Mouse (Mus musculus) MEL (cell line): Measurements from ENCODE around the gene Ahcyl2. TPM values are rescaled to one million over a fixed set of nuclear protein-coding genes. Genes with fewer than 3 reads are reported as not detected.

Source experiments
- DNase-seq: peaks from one replicate; pipeline ENCODE4 v3.0.0; 2011; ENCODE audit warnings: low read depth, low spot score
- H3K27ac ChIP-seq: 2 replicates; pipeline ENCODE4 v1.5.1; 2012; ENCODE audit warnings: low read depth, mild to moderate bottlenecking, control low read depth, low read length, moderate library complexity; ENCODE audit not compliant: control insufficient read depth
- H3K27me3 ChIP-seq, 2 experiments: fragments of 150-350 bp in 1 of 2; sonication (generic) in 1 of 2; 2 replicates each; pipeline ENCODE4 v1.6.1; 2012; ENCODE audit warnings: low read length in 2 of 2, mild to moderate bottlenecking in 2 of 2, improper control_type of control experiment in 1 of 2, moderate library complexity in 1 of 2; ENCODE audit not compliant: insufficient read depth in 2 of 2, control insufficient read depth in 1 of 2
- H3K36me3 ChIP-seq, 2 experiments: 2 replicates each; pipeline ENCODE4 v1.6.1; 2012 to 2014; ENCODE audit warnings: low read length in 2 of 2, improper control_type of control experiment in 1 of 2, inconsistent platforms in 1 of 2, mild to moderate bottlenecking in 1 of 2; ENCODE audit not compliant: insufficient read depth in 2 of 2, control insufficient read depth in 1 of 2
- H3K4me1 ChIP-seq, 2 experiments: fragments of 150-350 bp in 1 of 2; sonication (generic) in 1 of 2; 2 replicates each; pipeline ENCODE4 v1.6.1; 2012; ENCODE audit warnings: low read length in 2 of 2, improper control_type of control experiment in 1 of 2, mild to moderate bottlenecking in 1 of 2; ENCODE audit not compliant: insufficient read depth in 2 of 2, control insufficient read depth in 1 of 2
- H3K4me3 ChIP-seq, 2 experiments: fragments of 150-350 bp in 1 of 2; sonication (generic) in 1 of 2; 2 replicates each; pipeline ENCODE4 v1.5.1; 2012; ENCODE audit warnings: low read depth in 2 of 2, low read length in 2 of 2, mild to moderate bottlenecking in 2 of 2, moderate library complexity in 2 of 2, control low read depth in 1 of 2, improper control_type of control experiment in 1 of 2; ENCODE audit not compliant: control insufficient read depth in 1 of 2, insufficient read depth in 1 of 2
- H3K79me2 ChIP-seq: 2 replicates; pipeline ENCODE4 v1.6.1; 2012; ENCODE audit warnings: mild to moderate bottlenecking, low read length, moderate library complexity; ENCODE audit not compliant: control insufficient read depth, poor library complexity, insufficient read depth
- H3K9ac ChIP-seq: 2 replicates; pipeline ENCODE4 v1.6.1; 2012; ENCODE audit warnings: low read depth, mild to moderate bottlenecking, control low read depth, low read length, moderate library complexity; ENCODE audit not compliant: control insufficient read depth, poor library complexity, severe bottlenecking
- H3K9me3 ChIP-seq: fragments of 150-350 bp; sonication (generic); replicated peaks from 2 replicates; pipeline ENCODE4 v1.6.1; 2012; ENCODE audit warnings: mild to moderate bottlenecking, low read length, improper control_type of control experiment, moderate library complexity; ENCODE audit not compliant: insufficient read depth
- CHD1 ChIP-seq: IDR thresholded peaks from 2 replicates; pipeline ENCODE4 v1.6.1; 2012; ENCODE audit warnings: low read depth, mild to moderate bottlenecking, inconsistent platforms, low read length, improper control_type of control experiment
- CTCF ChIP-seq, 3 experiments: IDR thresholded peaks in 2 of 3; conservative IDR thresholded peaks in 1 of 3; 2 replicates each; pipeline ENCODE4 v1.5.1; 2011 to 2012; ENCODE audit warnings: low read length in 3 of 3, low read depth in 2 of 3, mild to moderate bottlenecking in 2 of 3, improper control_type of control experiment in 1 of 3, inconsistent platforms in 1 of 3, mixed read lengths in 1 of 3, moderate library complexity in 1 of 3; ENCODE audit not compliant: control insufficient read depth in 1 of 3, insufficient read depth in 1 of 3, poor library complexity in 1 of 3, severe bottlenecking in 1 of 3
- EP300 ChIP-seq, 2 experiments: IDR thresholded peaks; 2 replicates each; pipeline ENCODE4 v1.6.1; 2011; ENCODE audit warnings: improper control_type of control experiment in 2 of 2, low read length in 2 of 2, low read depth in 1 of 2, mild to moderate bottlenecking in 1 of 2
- ETS1 ChIP-seq: IDR thresholded peaks from 2 replicates; pipeline ENCODE4 v1.6.1; 2012; ENCODE audit warnings: low read depth, mild to moderate bottlenecking, inconsistent platforms, low read length, improper control_type of control experiment, moderate library complexity
- HCFC1 ChIP-seq: IDR thresholded peaks from 2 replicates; pipeline ENCODE4 v1.6.1; 2012; ENCODE audit warnings: low read depth, mild to moderate bottlenecking, inconsistent platforms, low read length, improper control_type of control experiment, moderate library complexity
- JUND ChIP-seq: IDR thresholded peaks from 2 replicates; pipeline ENCODE4 v1.6.1; 2011; ENCODE audit warnings: low read depth, mild to moderate bottlenecking, improper control_type of control experiment, low read length
- KAT2A ChIP-seq: conservative IDR thresholded peaks from 2 replicates; pipeline ENCODE4 v1.6.1; 2012; ENCODE audit warnings: low read depth, low read length, improper control_type of control experiment, inconsistent platforms
- MAFK ChIP-seq: IDR thresholded peaks from 2 replicates; pipeline ENCODE4 v1.6.1; 2011; ENCODE audit warnings: low read depth, mild to moderate bottlenecking, low read length, improper control_type of control experiment, borderline replicate concordance
- MAX ChIP-seq: IDR thresholded peaks from 2 replicates; pipeline ENCODE4 v1.6.1; 2011; ENCODE audit warnings: low read length, improper control_type of control experiment
- MAZ ChIP-seq: IDR thresholded peaks from 2 replicates; pipeline ENCODE4 v1.6.1; 2012; ENCODE audit warnings: low read depth, mild to moderate bottlenecking, inconsistent platforms, low read length, improper control_type of control experiment
- MXI1 ChIP-seq: IDR thresholded peaks from 2 replicates; pipeline ENCODE4 v1.6.1; 2011; ENCODE audit warnings: mild to moderate bottlenecking, low read depth, low read length, improper control_type of control experiment
- NELFE ChIP-seq: IDR thresholded peaks from 2 replicates; pipeline ENCODE4 v1.6.1; 2011; ENCODE audit warnings: low read depth, low read length, improper control_type of control experiment
- POLR2A ChIP-seq, 2 experiments: IDR thresholded peaks; 2 replicates each; pipeline ENCODE4 v1.6.1; 2011 to 2012; ENCODE audit warnings: low read length in 2 of 2, mild to moderate bottlenecking in 2 of 2, control low read depth in 1 of 2, improper control_type of control experiment in 1 of 2, low read depth in 1 of 2, moderate library complexity in 1 of 2; ENCODE audit not compliant: control insufficient read depth in 1 of 2, insufficient read depth in 1 of 2, poor library complexity in 1 of 2
- POLR2AphosphoS2 ChIP-seq: IDR thresholded peaks from 2 replicates; pipeline ENCODE4 v1.6.1; 2011; ENCODE audit warnings: low read length, improper control_type of control experiment
- SIN3A ChIP-seq: IDR thresholded peaks from 2 replicates; pipeline ENCODE4 v1.6.1; 2012; ENCODE audit warnings: low read length, improper control_type of control experiment, inconsistent platforms
- TBP ChIP-seq: IDR thresholded peaks from 2 replicates; pipeline ENCODE4 v1.8.0; 2011; ENCODE audit warnings: low read depth, low read length, improper control_type of control experiment
- TCF12 ChIP-seq: IDR thresholded peaks from 2 replicates; pipeline ENCODE4 v1.6.1; 2014; ENCODE audit warnings: low read depth, mild to moderate bottlenecking, inconsistent platforms, low read length, improper control_type of control experiment, moderate library complexity
- UBTF ChIP-seq: IDR thresholded peaks from 2 replicates; pipeline ENCODE4 v1.6.1; 2012; ENCODE audit warnings: low read depth, mild to moderate bottlenecking, inconsistent platforms, low read length, improper control_type of control experiment, moderate library complexity, borderline replicate concordance; ENCODE audit not compliant: insufficient read depth
- USF2 ChIP-seq, 2 experiments: IDR thresholded peaks; 2 replicates each; pipeline ENCODE4 v1.6.1; 2011 to 2012; ENCODE audit warnings: improper control_type of control experiment in 2 of 2, low read length in 2 of 2, borderline replicate concordance in 1 of 2, inconsistent platforms in 1 of 2, low read depth in 1 of 2, mild to moderate bottlenecking in 1 of 2; ENCODE audit not compliant: insufficient read depth in 1 of 2
- ZC3H11A ChIP-seq: IDR thresholded peaks from 2 replicates; pipeline ENCODE4 v1.6.1; 2012; ENCODE audit warnings: low read depth, mild to moderate bottlenecking, inconsistent platforms, low read length, improper control_type of control experiment
- ZNF384 ChIP-seq: IDR thresholded peaks from 2 replicates; pipeline ENCODE4 v1.6.1; 2012; ENCODE audit warnings: low read depth, mild to moderate bottlenecking, inconsistent platforms, low read length, improper control_type of control experiment
- polyA plus RNA-seq, 2 experiments: library from polyadenylated mRNA; stranded (reverse) in 1 of 2; unstranded in 1 of 2; fragments of >175 nt in 1 of 2; fragments of >200 nt in 1 of 2; gene quantifications; 2 replicates each; pipeline versions ENCODE4 v1.2.1 to v1.2.4; 2012; ENCODE audit warnings: low replicate concordance in 2 of 2, low read depth in 1 of 2; ENCODE audit not compliant: insufficient read length in 2 of 2, insufficient read depth in 1 of 2, missing spikeins in 1 of 2
- total RNA-seq: library from RNA; depleted of rRNA; stranded (reverse); fragments of 300-350 nt; gene quantifications from 2 replicates; pipeline ENCODE4 v1.2.3, GENCODE M21; 2012

Gene Ahcyl2
- total and polyA plus RNA-seq, 3 experiments: 16.9 to 17.0 TPM; not detected in 1

DNA sequence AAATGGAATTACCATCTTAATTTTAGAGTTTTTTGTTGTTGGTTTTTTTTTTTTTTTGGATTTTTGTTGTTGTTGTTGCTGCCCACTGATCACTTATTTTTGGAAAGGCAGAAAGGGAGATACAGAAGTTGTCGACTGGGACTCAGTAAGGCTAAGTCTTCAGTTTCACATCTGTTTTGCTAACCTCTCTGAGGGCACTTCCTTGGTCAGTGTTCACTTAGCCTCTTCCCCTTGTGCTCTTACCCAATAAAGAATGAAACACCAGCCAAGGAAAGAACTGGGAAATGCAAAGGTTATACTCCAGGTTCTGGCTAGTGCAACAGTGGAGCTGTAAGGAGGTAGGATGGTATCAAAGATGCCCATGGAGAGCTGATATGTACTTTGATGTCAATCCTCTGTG lies 38.3 kb upstream of the Ahcyl2 start:
- H3K4me1 ChIP-seq: peaks cover 0 to 11% of the 10 kb centered on the region in 2 experiments; a peak in 2 of 4 replicates
- no peaks in the 10 kb centered on the region for H3K27me3 ChIP-seq
- H3K9ac ChIP-seq: no peak overlapping the region
- DNase-seq: no peak
- no peaks in the 10 kb centered on the region for H3K9me3 ChIP-seq
- H3K79me2 ChIP-seq: no peaks in the 10 kb centered on the region
- no peak overlapping the region for H3K27ac ChIP-seq
- H3K4me3 ChIP-seq: no peak overlapping the region
- TF ChIP-seq ZC3H11A (no peak), UBTF (no peak), ZNF384 (no peak), CTCF (IDR thresholded peaks at IDR 0.05 in 2 of 3, conservative IDR thresholded peaks at IDR 0.05 in 1 of 3; ENCODE audit: control insufficient read depth in 1 of 3, insufficient read depth in 1 of 3, low read depth in 2 of 3, low read length in 3 of 3, poor library complexity in 1 of 3, severe bottlenecking in 1 of 3) (no peak), EP300 (IDR thresholded peaks at IDR 0.05; ENCODE audit: low read depth in 1 of 2, low read length in 2 of 2) (no peak), TCF12 (no peak), USF2 (IDR thresholded peaks at IDR 0.05; ENCODE audit: borderline replicate concordance in 1 of 2, insufficient read depth in 1 of 2, low read depth in 1 of 2, low read length in 2 of 2) (no peak), NELFE (no peak), MAFK (no peak)
- peaks cover 0 to 9% of the 10 kb centered on the region in 2 experiments; a peak in 1 of 4 replicates for H3K36me3 ChIP-seq

DNA sequence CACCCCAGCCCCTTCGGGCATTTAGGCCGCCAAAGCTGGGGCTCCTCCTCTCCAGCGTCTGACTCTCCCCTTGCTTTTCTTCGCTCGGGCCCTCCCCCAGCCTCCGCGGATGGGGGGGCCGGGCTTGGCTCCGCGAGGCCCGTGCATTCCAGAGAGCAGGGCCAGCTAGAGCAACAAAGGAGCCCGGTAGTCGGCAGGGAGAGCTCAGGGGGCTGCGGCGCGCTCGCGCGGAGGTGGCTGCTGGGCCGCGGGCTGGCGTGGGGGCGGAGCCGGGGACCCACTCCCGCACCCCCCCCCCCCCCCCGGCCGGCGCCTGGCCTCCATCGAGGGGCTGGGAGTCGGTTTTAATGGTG lies 32.5 kb upstream of the Ahcyl2 start, which contains the start of gene Smo:
Gene Smo (plus strand): TSS at position 168 of the 353 bp plus-strand sequence.
- Histone ChIP-seq H3K9me3 (no peaks in the 10 kb centered on the region), H3K27me3 (no peaks in the 10 kb centered on the region), H3K36me3 (peaks cover 0 to 15% of the 10 kb centered on the region in 2 experiments; a peak in 2 of 4 replicates), H3K4me1 (peaks cover 2 to 22% of the 10 kb centered on the region in 2 experiments), H3K27ac (peak within 1 kb of the TSS; percentile 10), H3K79me2 (peaks cover 23% of the 10 kb centered on the region), H3K9ac (peak within 1 kb of the TSS; percentile 97), H3K4me3 (peak within 1 kb of the TSS; percentile 68 to 89)
- TF ChIP-seq ETS1 (0 out of 2 replicates have a peak, but pooled peaks have one; percentile 0), SIN3A (peak; percentile 10; the same call in 1 of the 2 replicates), JUND (no peak), TBP (no peak), MXI1 (peak; percentile 40; the same call in 1 of the 2 replicates), KAT2A (no peak), NELFE (peak; percentile 53), HCFC1 (peak; percentile 36; the same call in 1 of the 2 replicates), USF2 (IDR thresholded peaks at IDR 0.05; ENCODE audit: borderline replicate concordance in 1 of 2, insufficient read depth in 1 of 2, low read depth in 1 of 2, low read length in 2 of 2) (no peak), UBTF (0 out of 2 replicates have a peak, but pooled peaks have one; percentile 66), POLR2A (IDR thresholded peaks at IDR 0.05; ENCODE audit: control insufficient read depth in 1 of 2, insufficient read depth in 1 of 2, low read depth in 1 of 2, low read length in 2 of 2, poor library complexity in 1 of 2) (peak; percentile 47 to 66; a peak in 3 of 4 replicates), CHD1 (no peak), MAZ (peak; percentile 73; the same call in 1 of the 2 replicates), POLR2AphosphoS2 (0 out of 2 replicates have a peak, but pooled peaks have one; percentile 18), MAX (no peak)
- peak; percentile 80 for DNase-seq
